Mouse (Mus musculus) adrenal gland (tissue): Measurements from ENCODE around the gene Ccr6.

Experiments used
- intact Hi-C: fragments of 180-260 bp; cut with DNase I; formaldehyde crosslinking; loops from one replicate; pipeline ENCODE4 v1.15.1; 2025

Ccr6 gene

GRCm38 (mm10) chr17:8282821-8283525, 47.1 kb downstream of the Ccr6 start, which contains the start of gene Mpc1:
TSS of gene Mpc1 (plus strand) at chr17:8282904.
- intact Hi-C loops, result no loop called here

DNA sequence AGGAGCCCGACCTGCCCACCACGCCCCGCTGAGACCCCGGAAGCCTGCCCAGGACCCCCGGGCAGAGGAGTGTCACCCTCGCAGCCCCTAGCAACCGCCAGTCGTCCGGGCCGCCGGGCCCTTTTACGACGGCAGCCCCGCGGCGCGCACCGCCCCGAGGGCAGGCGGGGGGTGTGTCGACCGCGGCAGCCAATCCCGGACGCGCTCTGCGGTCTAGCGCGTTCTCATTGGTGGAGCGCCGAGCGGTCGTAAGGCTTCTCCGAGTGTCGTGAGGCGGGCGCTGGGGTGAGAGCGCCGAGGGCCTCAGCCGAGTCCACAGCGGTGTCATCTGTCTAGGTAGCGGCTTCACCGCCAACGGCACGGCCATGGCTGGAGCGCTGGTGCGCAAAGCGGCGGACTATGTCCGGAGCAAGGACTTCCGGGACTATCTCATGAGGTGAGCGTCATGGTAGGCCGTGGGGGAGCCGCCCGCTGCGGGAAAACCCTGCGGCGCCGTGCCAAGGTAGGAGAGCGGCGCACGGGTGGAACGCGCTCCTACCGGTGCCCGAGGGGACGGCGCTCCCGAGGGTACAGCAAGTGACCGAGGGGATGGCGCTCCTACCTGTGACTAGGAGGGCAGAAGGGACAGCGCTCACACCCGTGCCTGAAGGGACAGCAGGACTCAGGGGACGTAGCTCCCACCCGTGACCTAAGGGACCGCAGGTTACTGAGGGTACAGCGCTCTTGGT, 47.8 kb downstream of the Ccr6 start:
- intact Hi-C loops, result no loop called here

GRCm38 (mm10) chr17:8284254-8284661, 48.4 kb downstream of the Ccr6 start:
- intact Hi-C loops, result no loop called here

DNA sequence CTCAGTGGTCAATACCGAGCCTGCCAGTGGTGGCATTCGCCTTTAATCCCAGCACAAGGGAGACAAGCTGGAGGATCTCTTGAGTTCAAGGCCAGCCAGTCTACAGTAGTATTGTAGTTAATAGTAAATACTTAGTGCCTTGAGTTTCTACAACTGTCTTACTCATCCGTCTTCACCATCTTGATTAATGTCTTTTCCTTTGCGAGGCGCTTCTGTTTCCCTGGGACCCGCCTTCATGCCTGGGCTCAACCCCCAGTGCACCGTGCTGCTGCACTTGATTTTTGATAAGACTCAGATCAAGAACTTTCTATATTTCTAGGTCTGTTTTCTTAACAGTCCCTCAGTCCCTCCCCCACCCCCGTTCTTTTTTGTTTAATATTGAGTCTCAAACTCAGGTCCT, 49.2 kb downstream of the Ccr6 start:
- intact Hi-C loops, result no loop called here

DNA sequence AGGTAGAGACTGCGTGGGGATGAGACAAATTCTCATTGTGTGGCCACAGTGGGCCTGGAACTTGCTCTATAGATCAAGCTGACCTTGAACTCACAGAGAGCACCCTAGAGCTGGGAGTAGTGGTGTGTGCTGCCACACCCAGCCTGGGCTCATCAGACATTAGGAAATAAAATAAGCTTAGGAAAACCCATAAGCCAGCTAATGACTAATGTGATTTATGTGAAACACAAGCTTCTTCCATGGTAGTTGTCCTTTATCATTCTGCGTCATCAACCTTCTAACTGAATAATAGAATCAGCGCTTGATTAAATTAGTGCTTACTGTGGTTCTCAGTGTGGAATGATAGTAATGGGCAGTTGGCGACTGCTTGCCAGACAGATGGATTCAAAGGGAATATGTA, 51.1 kb downstream of the Ccr6 start:
- intact Hi-C loops, result no loop called here

DNA sequence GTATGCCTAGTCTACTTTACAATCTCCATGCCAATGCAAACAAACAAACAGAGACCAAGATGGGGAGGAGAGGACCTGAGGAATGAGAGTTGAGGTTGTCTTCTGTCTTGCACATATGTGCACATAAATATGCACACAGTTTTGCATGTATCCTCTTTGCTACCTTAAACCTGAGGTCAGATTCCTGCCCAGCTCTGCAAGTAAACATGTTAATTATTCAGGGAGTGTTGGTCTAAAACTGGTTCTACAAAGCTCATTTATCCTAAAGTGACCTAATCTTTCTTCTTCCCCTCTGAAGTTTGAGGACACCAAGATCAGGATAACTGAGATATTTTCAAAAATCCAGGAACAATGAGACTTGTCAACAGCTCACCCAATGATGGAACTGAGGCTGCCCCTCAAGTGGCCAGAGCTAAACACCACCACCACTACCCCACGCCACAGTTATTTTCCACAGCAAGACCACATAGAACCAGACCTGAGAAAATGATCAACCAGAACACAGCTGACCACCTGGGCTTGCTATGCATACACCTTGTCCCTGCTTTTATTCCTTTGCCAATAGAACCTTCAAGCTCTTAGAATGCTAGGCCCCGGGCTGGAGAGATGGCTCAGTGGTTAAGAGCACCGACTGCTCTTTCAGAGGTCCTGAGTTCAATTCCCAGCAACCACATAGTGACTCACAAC, 54.3 kb downstream of the Ccr6 start:
- intact Hi-C loops, result no loop called here

- intact Hi-C loops, result no loop called here
These were observed 54.9 kb downstream of the Ccr6 start for GRCm38 (mm10) chr17:8290736-8291135.

GRCm38 (mm10) chr17:8295825-8296224, 60.0 kb downstream of the Ccr6 start:
- intact Hi-C loops, result no loop called here

DNA sequence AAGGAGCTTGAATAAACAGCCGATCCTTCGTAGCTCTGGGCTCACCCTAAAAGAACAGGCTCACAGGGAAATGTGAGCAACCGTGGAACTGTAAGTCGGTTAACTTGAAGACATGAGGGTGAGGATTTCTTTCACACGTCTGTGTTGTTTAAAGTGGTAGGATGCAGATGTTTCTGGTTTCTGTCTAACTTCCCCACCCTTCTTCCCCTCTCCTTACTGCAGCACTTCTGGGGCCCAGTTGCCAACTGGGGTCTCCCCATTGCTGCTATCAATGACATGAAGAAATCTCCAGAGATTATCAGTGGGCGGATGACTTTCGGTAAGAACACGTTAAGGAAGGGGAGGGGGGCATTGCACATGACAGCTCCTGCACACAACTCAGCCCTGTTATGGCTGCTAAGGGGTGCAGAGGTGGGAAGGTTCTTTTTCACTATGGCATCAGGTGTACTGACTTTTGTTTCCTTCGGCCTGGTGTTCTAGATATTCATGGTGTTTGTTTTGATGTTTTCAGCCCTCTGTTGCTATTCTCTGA, 60.5 kb downstream of the Ccr6 start:
- intact Hi-C loops, result no loop called here

- intact Hi-C loops, result no loop called here
These were observed 61.9 kb downstream of the Ccr6 start for GRCm38 (mm10) chr17:8297746-8298145.

- intact Hi-C loops, result no loop called here
These were observed 62.4 kb downstream of the Ccr6 start for GRCm38 (mm10) chr17:8298281-8298680.

DNA sequence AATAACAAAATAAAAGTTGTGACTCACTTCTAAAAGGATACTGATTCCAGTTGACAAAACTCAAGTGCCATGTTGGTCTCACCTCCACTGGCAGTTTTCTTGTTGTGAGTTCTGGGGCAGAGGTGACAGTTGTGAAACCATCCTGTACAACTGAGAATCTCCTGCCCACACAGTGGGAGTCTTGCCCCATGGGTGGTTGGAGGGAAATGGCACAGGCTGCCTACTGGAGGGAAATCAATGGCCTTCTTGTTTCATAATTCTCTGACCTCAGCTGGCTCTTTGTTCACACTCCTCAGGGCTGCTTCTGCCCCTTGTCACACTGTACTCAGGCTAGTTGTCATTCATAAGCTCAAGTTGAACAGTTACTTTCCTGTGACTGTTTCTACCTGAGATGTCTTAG, 63.7 kb downstream of the Ccr6 start:
- intact Hi-C loops, result no loop called here

DNA sequence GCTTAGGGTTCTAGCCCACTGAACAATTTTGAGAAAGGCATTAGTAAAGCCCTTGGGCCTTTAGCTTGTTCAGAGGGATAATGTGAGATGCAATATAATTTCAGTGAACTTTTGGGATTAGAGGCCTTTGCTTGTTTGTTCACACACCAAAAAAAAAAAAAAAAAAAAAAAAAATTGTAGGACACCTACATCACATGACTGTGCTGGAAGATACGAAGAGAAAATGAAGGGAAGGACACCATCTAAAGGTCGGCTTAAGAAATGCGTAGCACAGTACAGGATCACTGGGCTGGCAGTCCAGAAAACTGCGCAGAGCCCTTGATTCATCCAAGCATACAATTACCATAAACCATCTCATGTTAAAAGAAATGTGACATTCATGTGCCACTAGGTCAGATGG, 65.7 kb downstream of the Ccr6 start:
- intact Hi-C loops, result loop anchor here (2.0 kb wide), 1 partner anchor 37 kb away; no protein-coding TSS in a partner anchor

DNA sequence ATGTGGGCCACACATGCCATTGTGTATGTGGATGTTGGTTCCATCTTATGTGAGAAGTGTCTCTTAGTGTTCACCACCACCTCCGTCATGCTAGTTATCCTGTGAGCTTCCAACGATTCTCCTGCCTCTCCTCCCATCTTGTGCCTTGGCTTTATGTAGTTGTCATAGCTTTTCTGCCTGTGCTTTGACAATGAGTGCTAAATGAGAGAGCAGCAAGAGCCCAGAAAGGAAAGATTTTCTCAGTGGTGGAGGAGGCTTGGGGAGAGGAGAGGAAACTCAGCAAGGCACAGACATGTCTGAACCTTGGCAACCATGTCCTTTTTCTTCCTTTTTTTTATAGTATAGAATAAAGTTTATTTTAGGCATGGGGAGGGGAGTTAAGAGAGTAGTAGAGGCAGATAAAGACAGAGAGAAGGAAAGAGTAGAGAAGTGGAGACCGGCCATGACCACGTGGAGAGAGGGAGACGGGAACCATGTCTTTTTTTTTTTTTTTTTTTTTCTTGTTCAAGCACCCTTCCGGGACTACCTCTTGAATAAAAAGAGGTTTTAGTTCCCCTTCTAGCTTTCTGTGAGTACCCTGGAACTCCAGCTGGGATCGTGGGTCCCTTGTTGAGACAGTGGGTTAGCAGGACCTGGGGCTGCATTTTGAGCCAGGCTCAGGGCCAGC, 67.1 kb downstream of the Ccr6 start:
- intact Hi-C loops, result no loop called here

- intact Hi-C loops, result no loop called here
These were observed 67.8 kb downstream of the Ccr6 start for GRCm38 (mm10) chr17:8303671-8304070.

DNA sequence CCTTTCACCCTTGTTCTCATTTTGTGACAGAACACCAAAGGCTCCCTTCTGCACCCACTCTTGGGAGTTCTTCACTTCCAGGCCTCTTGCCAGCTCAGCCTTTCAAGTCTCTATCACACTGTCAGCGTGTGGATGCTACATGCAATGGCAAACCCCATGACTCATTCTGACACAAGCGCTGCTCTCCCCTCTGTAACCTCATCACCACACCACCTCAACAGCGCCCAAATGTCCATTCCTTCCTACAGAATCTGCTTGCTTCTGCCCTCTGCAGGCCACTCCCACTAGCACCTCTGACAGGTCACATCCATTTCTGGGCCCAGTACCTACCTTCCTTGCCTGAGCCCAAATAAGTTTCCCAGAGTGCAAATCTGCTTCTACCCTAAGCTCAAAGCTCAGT, 70.0 kb downstream of the Ccr6 start:
- intact Hi-C loops, result no loop called here
